Mouse (Mus musculus) heart, postnatal 0 days (tissue): ENCODE data around the gene Hnrnph1. TPM values are rescaled to one million over a fixed set of nuclear protein-coding genes. Genes with fewer than 3 reads are reported as not detected.

Source experiments
- ATAC-seq: fragments of 200-750 bp; cut with Nextera tagmentation; 2 replicates; pipeline ENCODE4 v1.8.0; 2017; ENCODE audit warnings: low read depth, moderate number of reproducible peaks, moderate library complexity; ENCODE audit not compliant: insufficient read depth
- DNase-seq: peaks from one replicate; pipeline ENCODE4 v3.0.0-alpha.2; 2016; ENCODE audit warnings: low spot score
- H3K27ac ChIP-seq: fragments of 300-500 bp; sonication (generic); 2 replicates; pipeline ENCODE4 v1.5.1; 2014; ENCODE audit warnings: low read depth, mild to moderate bottlenecking
- H3K27me3 ChIP-seq: fragments of 300-500 bp; sonication (generic); 2 replicates; pipeline ENCODE4 v1.6.1; 2014; ENCODE audit warnings: low read length, mixed read lengths; ENCODE audit not compliant: control insufficient read depth, insufficient read depth
- H3K36me3 ChIP-seq: fragments of 300-500 bp; sonication (generic); replicated peaks from 2 replicates; pipeline ENCODE4 v1.6.1; 2014; ENCODE audit warnings: low read length, mixed read lengths; ENCODE audit not compliant: control insufficient read depth, insufficient read depth
- H3K4me1 ChIP-seq: fragments of 300-500 bp; sonication (generic); 2 replicates; pipeline ENCODE4 v1.6.1; 2014; ENCODE audit warnings: antibody characterized with exemption; ENCODE audit not compliant: control insufficient read depth, insufficient read depth
- H3K4me2 ChIP-seq: fragments of 300-500 bp; sonication (generic); 2 replicates; pipeline ENCODE4 v1.6.1; 2014; ENCODE audit warnings: low read depth, mild to moderate bottlenecking, low read length, moderate library complexity
- H3K4me3 ChIP-seq: fragments of 300-500 bp; sonication (generic); 2 replicates; pipeline ENCODE4 v1.5.1; 2014; ENCODE audit warnings: low read depth, low read length
- H3K9ac ChIP-seq: fragments of 300-500 bp; sonication (generic); replicated peaks from 2 replicates; pipeline ENCODE4 v1.6.1; 2014; ENCODE audit warnings: low read depth, low read length, mixed read lengths
- H3K9me3 ChIP-seq: fragments of 300-500 bp; sonication (generic); replicated peaks from 2 replicates; pipeline ENCODE4 v1.6.1; 2016; ENCODE audit warnings: low read length; ENCODE audit not compliant: control insufficient read depth
- CTCF ChIP-seq: IDR thresholded peaks from 2 replicates; pipeline ENCODE4 v1.5.1; 2016; ENCODE audit warnings: antibody characterized with exemption, control low read depth, low read depth
- EP300 ChIP-seq: IDR thresholded peaks from 2 replicates; pipeline ENCODE4 v1.6.1; 2016; ENCODE audit warnings: antibody characterized with exemption, low read depth
- WGBS: fragments of 180-500 bp; shearing (Covaris S2); extraction: QIAGEN DNeasy Blood & Tissue Kit; methylation state at CpG from one replicate; pipeline ENCODE4 v1.1.7; 2014; 5-methylcytosine and 5-hydroxymethylcytosine counted together
- microRNA counts: library from miRNA; unstranded; fragments of <30 nt; microRNA quantifications from one replicate; lab custom pipeline; 2015
- microRNA-seq: library from miRNA; unstranded; fragments of <30 nt; microRNA quantifications from one replicate; pipeline ENCODE4, GENCODE M21; 2016
- polyA plus RNA-seq: library from polyadenylated mRNA; unstranded; fragments of >200 nt; fragmentation: Nextera tagmentation; extraction: Ambion mirVana; gene quantifications from 2 replicates; pipeline ENCODE4 v1.2.1, GENCODE M21; 2015
- total RNA-seq: library from RNA; depleted of rRNA; stranded (reverse); fragments of >200 nt; gene quantifications from 2 replicates; pipeline ENCODE4 v1.2.3, GENCODE M21; 2014; ENCODE audit warnings: low replicate concordance; rRNA removed

The Hnrnph1 gene
- total and polyA plus RNA-seq, 2 experiments from 2014 or later, result 76.4 to 106 TPM

GRCm38 (mm10) chr11:50431134-50432068, 54.6 kb downstream of the Hnrnph1 start:
- ATAC-seq (peak; percentile 28; the same call in 1 of the 2 replicates), DNase-seq (no peak)
- peak overlapping the region; percentile 98 for H3K27ac ChIP-seq
- H3K36me3 ChIP-seq, result no peaks in the 10 kb centered on the region
- no peaks in the 10 kb centered on the region for H3K9me3 ChIP-seq
- TF ChIP-seq CTCF (no peak), EP300 (no peak)
- WGBS, result 33% methylated on average over 32 of the region's 32 CpGs
- H3K4me1 ChIP-seq, result peaks cover 6% of the 10 kb centered on the region; the same call in 1 of the 2 replicates
- H3K27me3 ChIP-seq, result no peaks in the 10 kb centered on the region
- peak overlapping the region; percentile 94 for H3K4me3 ChIP-seq
- H3K4me2 ChIP-seq, result peak overlapping the region; percentile 88
- peak overlapping the region; percentile 94 for H3K9ac ChIP-seq

GRCm38 (mm10) chr11:50432069-50432440, 55.3 kb downstream of the Hnrnph1 start:
- Histone ChIP-seq H3K9ac (no peak overlapping the region), H3K4me3 (no peak overlapping the region), H3K9me3 (no peaks in the 10 kb centered on the region), H3K27ac (no peak overlapping the region), H3K27me3 (no peaks in the 10 kb centered on the region), H3K36me3 (no peaks in the 10 kb centered on the region), H3K4me2 (no peak overlapping the region), H3K4me1 (peaks cover 6% of the 10 kb centered on the region; the same call in 1 of the 2 replicates)
- ATAC-seq (no peak), DNase-seq (no peak)
- 85% methylated on average over 3 of the region's 3 CpGs for WGBS
- no peak for TF ChIP-seq CTCF
- no peak for TF ChIP-seq EP300

GRCm38 (mm10) chr11:50432896-50433295, 56.1 kb downstream of the Hnrnph1 start:
- H3K9ac ChIP-seq, result no peak overlapping the region
- no peak for DNase-seq
- 89% methylated on average over 5 of the region's 5 CpGs for WGBS
- H3K4me3 ChIP-seq, result no peak overlapping the region
- H3K4me2 ChIP-seq, result no peak overlapping the region
- peaks cover 6% of the 10 kb centered on the region; the same call in 1 of the 2 replicates for H3K4me1 ChIP-seq
- TF ChIP-seq CTCF, result no peak
- no peak for TF ChIP-seq EP300
- H3K9me3 ChIP-seq, result no peaks in the 10 kb centered on the region
- H3K27me3 ChIP-seq, result no peaks in the 10 kb centered on the region
- H3K36me3 ChIP-seq, result no peaks in the 10 kb centered on the region
- H3K27ac ChIP-seq, result no peak overlapping the region
- ATAC-seq, result no peak

MicroRNAs encoded within 50 kb of the gene (microRNA counts, 519-probe panel; counts per million panel counts)
- 2,436 counts per million, percentile 27 among the panel's probes with 10 or more counts for microRNA mmu-miR-804 (lab: Ali Mortazavi, UCI)

Small RNAs within 50 kb of the gene (microRNA-seq; reads per million reads assigned to microRNA genes)
- not detected for gene Mir804

Other genes with a start within 250 kb of the Hnrnph1 start
- 37.6 and 49.0 TPM in 2 replicates for gene Tbc1d9b, start 245.6 kb upstream of the Hnrnph1 start, total RNA-seq
- gene Tbc1d9b, start 245.6 kb upstream of the Hnrnph1 start, polyA plus RNA-seq, result 18.2 and 18.4 TPM in 2 replicates
- gene Mrnip, start 202.5 kb upstream of the Hnrnph1 start, total RNA-seq, result 6.3 and 18.6 TPM in 2 replicates
- 7.7 and 7.9 TPM in 2 replicates for gene Mrnip, start 202.5 kb upstream of the Hnrnph1 start, polyA plus RNA-seq
- 236 and 249 TPM in 2 replicates for gene Sqstm1, start 166.2 kb upstream of the Hnrnph1 start, total RNA-seq
- 244 and 267 TPM in 2 replicates for gene Sqstm1, start 166.2 kb upstream of the Hnrnph1 start, polyA plus RNA-seq
- gene Mgat4b, start 166.1 kb upstream of the Hnrnph1 start, total RNA-seq, result 69.2 and 90.6 TPM in 2 replicates
- gene Mgat4b, start 166.1 kb upstream of the Hnrnph1 start, polyA plus RNA-seq, result 39.4 and 39.6 TPM in 2 replicates
- gene Ltc4s, start 138.4 kb upstream of the Hnrnph1 start, total RNA-seq, result 5.1 TPM in 1 of 2 replicates, not detected in the other
- 2.2 TPM in 2 replicates for gene Ltc4s, start 138.4 kb upstream of the Hnrnph1 start, polyA plus RNA-seq
- gene Maml1, start 84.7 kb upstream of the Hnrnph1 start, total RNA-seq, result 10.4 and 18.2 TPM in 2 replicates
- gene Maml1, start 84.7 kb upstream of the Hnrnph1 start, polyA plus RNA-seq, result 1.9 and 2.2 TPM in 2 replicates
- 120 and 167 TPM in 2 replicates for gene Canx, start 51.3 kb upstream of the Hnrnph1 start, total RNA-seq
- 159 and 168 TPM in 2 replicates for gene Canx, start 51.3 kb upstream of the Hnrnph1 start, polyA plus RNA-seq
- gene Cby3, start 22.5 kb upstream of the Hnrnph1 start, total RNA-seq, result not detected in 2 replicates
- gene Cby3, start 22.5 kb upstream of the Hnrnph1 start, polyA plus RNA-seq, result 0.18 TPM in 1 of 2 replicates, not detected in the other
- 22.8 and 24.9 TPM in 2 replicates for gene Rufy1, start 54.1 kb downstream of the Hnrnph1 start, total RNA-seq
- 29.2 and 29.8 TPM in 2 replicates for gene Rufy1, start 54.1 kb downstream of the Hnrnph1 start, polyA plus RNA-seq
- gene Adamts2, start 225.1 kb downstream of the Hnrnph1 start, total RNA-seq, result 19.0 and 19.4 TPM in 2 replicates
- gene Adamts2, start 225.1 kb downstream of the Hnrnph1 start, polyA plus RNA-seq, result 8.7 and 9.1 TPM in 2 replicates